Mouse (Mus musculus): Measurements from ENCODE around the gene 0610030E20Rik. TPM values are rescaled to one million over a fixed set of nuclear protein-coding genes. Genes with fewer than 3 reads are reported as not detected.

Gene 0610030E20Rik
- 42.2 and 42.3 TPM in 2 replicates for polyA plus RNA-seq (2012; rRNA removed)

GRCm38 (mm10) chr6:72347166-72347941, at the start of gene 0610030E20Rik:
0610030E20Rik (plus strand) TSS chr6:72347317.
- H3K36me3 ChIP-seq (ENCODE audit: control insufficient read depth, insufficient read depth, low read length): peaks cover 18% of the 10 kb centered on the region
- under 1% methylated on average over 72 of the region's 72 CpGs for WGBS
- H3K4me1 ChIP-seq (replicated peaks; ENCODE audit: control insufficient read depth, insufficient read depth, low read length): peaks cover 4% of the 10 kb centered on the region
- H3K4me3 ChIP-seq (ENCODE audit: control insufficient read depth, insufficient read depth, low read length): peak within 1 kb of the TSS; percentile 100
- no peaks in the 10 kb centered on the region for H3K27me3 ChIP-seq (ENCODE audit: control insufficient read depth, insufficient read depth, low read length)
- peak; percentile 9; the same call in 1 of the 2 replicates for TF ChIP-seq POLR2A (IDR thresholded peaks at IDR 0.05; ENCODE audit: control insufficient read depth, extremely low read depth, insufficient read depth, low read length, poor library complexity)
- peak; percentile 51; the same call in 1 of the 2 replicates for TF ChIP-seq CTCF (IDR thresholded peaks at IDR 0.05; ENCODE audit: borderline replicate concordance, control insufficient read depth, extremely low read depth, insufficient read depth, low read length, poor library complexity)
- peak within 1 kb of the TSS; percentile 78 for H3K27ac ChIP-seq (ENCODE audit: control insufficient read depth, insufficient read depth, low read length)
- peak; percentile 84 for DNase-seq

DNA sequence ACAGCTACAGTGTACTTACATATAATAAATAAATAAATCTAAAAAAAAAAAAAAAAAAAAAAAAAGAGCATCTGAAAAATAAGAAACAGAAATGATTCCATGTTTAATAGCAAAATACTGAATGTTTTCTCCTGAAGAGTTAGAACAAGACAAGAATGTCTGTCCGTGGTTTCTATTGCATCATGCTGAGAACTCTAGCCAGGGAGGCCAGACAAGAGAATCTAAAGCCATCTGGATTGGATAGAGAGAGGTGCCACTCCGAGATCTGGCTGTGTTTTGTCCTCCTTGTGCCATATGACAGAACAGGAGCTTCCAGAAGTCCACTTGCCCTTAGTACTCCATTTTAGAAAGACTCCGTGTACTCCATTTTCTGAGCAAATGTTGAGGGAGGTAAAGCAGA, 49.3 kb upstream of the 0610030E20Rik start:
- no peak for DNase-seq
- Histone ChIP-seq H3K27ac (ENCODE audit: control insufficient read depth, insufficient read depth, low read length) (no peak overlapping the region), H3K4me3 (ENCODE audit: control insufficient read depth, insufficient read depth, low read length) (no peak overlapping the region), H3K36me3 (ENCODE audit: control insufficient read depth, insufficient read depth, low read length) (no peaks in the 10 kb centered on the region), H3K4me1 (replicated peaks; ENCODE audit: control insufficient read depth, insufficient read depth, low read length) (no peaks in the 10 kb centered on the region), H3K27me3 (ENCODE audit: control insufficient read depth, insufficient read depth, low read length) (no peaks in the 10 kb centered on the region)
- TF ChIP-seq CTCF (IDR thresholded peaks at IDR 0.05; ENCODE audit: borderline replicate concordance, control insufficient read depth, extremely low read depth, insufficient read depth, low read length, poor library complexity) (no peak), POLR2A (IDR thresholded peaks at IDR 0.05; ENCODE audit: control insufficient read depth, extremely low read depth, insufficient read depth, low read length, poor library complexity) (no peak)
- WGBS: 91% methylated on average over 3 of the region's 3 CpGs

GRCm38 (mm10) chr6:72302349-72302925, 44.7 kb upstream of the 0610030E20Rik start:
- H3K27me3 ChIP-seq (ENCODE audit: control insufficient read depth, insufficient read depth, low read length): no peaks in the 10 kb centered on the region
- 92% methylated on average over 11 of the region's 11 CpGs for WGBS
- H3K4me3 ChIP-seq (ENCODE audit: control insufficient read depth, insufficient read depth, low read length): no peak overlapping the region
- no peak overlapping the region for H3K27ac ChIP-seq (ENCODE audit: control insufficient read depth, insufficient read depth, low read length)
- 0 out of 2 replicates have a peak, but pooled peaks cover 6% of the 10 kb centered on the region for H3K4me1 ChIP-seq (replicated peaks; ENCODE audit: control insufficient read depth, insufficient read depth, low read length)
- H3K36me3 ChIP-seq (ENCODE audit: control insufficient read depth, insufficient read depth, low read length): no peaks in the 10 kb centered on the region
- TF ChIP-seq POLR2A (IDR thresholded peaks at IDR 0.05; ENCODE audit: control insufficient read depth, extremely low read depth, insufficient read depth, low read length, poor library complexity): no peak
- no peak for TF ChIP-seq CTCF (IDR thresholded peaks at IDR 0.05; ENCODE audit: borderline replicate concordance, control insufficient read depth, extremely low read depth, insufficient read depth, low read length, poor library complexity)
- DNase-seq: no peak

DNA sequence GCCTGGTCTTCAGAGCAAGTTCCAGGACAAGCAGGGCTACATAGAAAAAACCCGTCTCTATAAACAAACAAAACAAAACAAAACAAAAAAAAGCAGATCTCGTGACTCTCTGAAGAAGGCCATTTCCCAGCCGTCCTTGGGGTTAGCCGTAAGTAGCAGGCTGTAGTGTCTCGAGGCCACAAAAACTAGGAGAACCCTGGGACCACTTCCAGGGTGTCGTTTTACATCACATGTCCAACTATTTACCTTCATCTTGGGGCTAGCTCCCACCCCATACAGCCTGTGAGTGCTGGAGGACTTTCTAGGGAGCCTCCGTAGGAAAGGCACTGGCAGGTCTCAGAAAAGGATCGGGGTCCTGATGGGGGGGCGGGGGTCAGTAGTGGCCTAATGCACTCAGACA, 43.6 kb upstream of the 0610030E20Rik start:
- H3K36me3 ChIP-seq (ENCODE audit: control insufficient read depth, insufficient read depth, low read length): no peaks in the 10 kb centered on the region
- no peaks in the 10 kb centered on the region for H3K27me3 ChIP-seq (ENCODE audit: control insufficient read depth, insufficient read depth, low read length)
- 94% methylated on average over 9 of the region's 9 CpGs for WGBS
- 0 out of 2 replicates have a peak, but pooled peaks cover 6% of the 10 kb centered on the region for H3K4me1 ChIP-seq (replicated peaks; ENCODE audit: control insufficient read depth, insufficient read depth, low read length)
- no peak for DNase-seq
- no peak overlapping the region for H3K4me3 ChIP-seq (ENCODE audit: control insufficient read depth, insufficient read depth, low read length)
- H3K27ac ChIP-seq (ENCODE audit: control insufficient read depth, insufficient read depth, low read length): no peak overlapping the region
- TF ChIP-seq CTCF (IDR thresholded peaks at IDR 0.05; ENCODE audit: borderline replicate concordance, control insufficient read depth, extremely low read depth, insufficient read depth, low read length, poor library complexity) (no peak), POLR2A (IDR thresholded peaks at IDR 0.05; ENCODE audit: control insufficient read depth, extremely low read depth, insufficient read depth, low read length, poor library complexity) (no peak)

DNA sequence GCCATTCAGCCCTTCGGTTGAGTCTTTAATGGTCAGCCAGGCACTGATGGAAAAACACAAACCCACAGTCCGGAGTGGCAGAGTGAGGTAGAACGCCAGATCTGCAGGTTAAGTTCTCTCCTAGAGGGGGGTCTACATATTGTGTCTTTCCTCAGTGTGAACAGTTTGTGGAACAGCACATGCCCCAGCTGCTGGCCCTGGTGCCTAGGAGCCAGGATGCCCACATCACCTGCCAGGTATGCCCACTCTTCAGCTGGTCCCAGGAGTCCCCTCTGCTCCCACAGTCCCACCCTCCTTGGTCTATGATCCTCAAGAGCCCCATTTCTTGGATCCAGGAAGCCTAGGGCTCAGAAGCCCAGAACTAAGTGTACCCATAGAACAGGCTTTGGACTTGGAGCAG, 34.9 kb upstream of the 0610030E20Rik start:
- DNase-seq: no peak
- peaks cover 2% of the 10 kb centered on the region; the same call in 1 of the 2 replicates for H3K36me3 ChIP-seq (ENCODE audit: control insufficient read depth, insufficient read depth, low read length)
- H3K27me3 ChIP-seq (ENCODE audit: control insufficient read depth, insufficient read depth, low read length): no peaks in the 10 kb centered on the region
- 95% methylated on average over 3 of the region's 3 CpGs for WGBS
- no peak for TF ChIP-seq CTCF (IDR thresholded peaks at IDR 0.05; ENCODE audit: borderline replicate concordance, control insufficient read depth, extremely low read depth, insufficient read depth, low read length, poor library complexity)
- no peak for TF ChIP-seq POLR2A (IDR thresholded peaks at IDR 0.05; ENCODE audit: control insufficient read depth, extremely low read depth, insufficient read depth, low read length, poor library complexity)
- H3K4me1 ChIP-seq (replicated peaks; ENCODE audit: control insufficient read depth, insufficient read depth, low read length): no peaks in the 10 kb centered on the region
- no peak overlapping the region for H3K27ac ChIP-seq (ENCODE audit: control insufficient read depth, insufficient read depth, low read length)
- no peak overlapping the region for H3K4me3 ChIP-seq (ENCODE audit: control insufficient read depth, insufficient read depth, low read length)

DNA sequence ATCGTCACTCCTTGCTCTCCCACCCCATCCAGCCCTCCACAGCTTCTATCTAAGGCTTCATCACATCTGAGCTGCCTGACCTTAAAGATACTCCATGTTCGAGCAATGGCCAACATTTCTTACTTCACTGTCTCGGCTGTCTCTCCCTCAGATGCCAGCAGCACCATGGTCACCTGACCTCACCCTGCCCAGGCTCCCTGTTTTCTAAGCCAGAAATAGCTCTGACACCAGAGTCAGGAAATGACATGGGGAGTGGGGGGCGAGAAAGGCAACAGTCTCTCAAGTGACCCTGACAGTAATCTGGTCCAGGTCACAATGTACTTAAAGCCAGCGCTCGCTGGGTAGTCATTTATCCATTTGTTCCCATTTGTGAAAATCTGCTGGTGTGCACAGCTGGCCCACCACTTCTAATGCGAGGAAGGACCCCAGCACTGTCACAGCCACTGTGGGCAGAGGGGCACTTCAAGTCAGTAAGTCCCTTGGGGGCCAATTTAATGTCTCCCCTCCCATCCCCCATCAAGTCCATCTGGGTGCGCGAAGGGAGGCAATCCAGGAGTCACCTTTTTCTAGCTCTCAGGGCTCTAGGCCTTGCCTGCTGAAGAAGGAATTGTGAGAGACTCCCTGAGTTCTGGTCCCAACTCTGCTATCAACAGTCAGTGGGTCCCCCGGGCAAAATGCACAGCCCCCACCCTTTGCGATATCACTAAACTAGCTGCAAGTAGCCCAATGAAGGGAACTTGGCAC, 33.8 kb upstream of the 0610030E20Rik start:
- no peak for DNase-seq
- TF ChIP-seq CTCF (IDR thresholded peaks at IDR 0.05; ENCODE audit: borderline replicate concordance, control insufficient read depth, extremely low read depth, insufficient read depth, low read length, poor library complexity) (no peak), POLR2A (IDR thresholded peaks at IDR 0.05; ENCODE audit: control insufficient read depth, extremely low read depth, insufficient read depth, low read length, poor library complexity) (no peak)
- 89% methylated on average over 11 of the region's 11 CpGs for WGBS
- Histone ChIP-seq H3K4me1 (replicated peaks; ENCODE audit: control insufficient read depth, insufficient read depth, low read length) (no peaks in the 10 kb centered on the region), H3K36me3 (ENCODE audit: control insufficient read depth, insufficient read depth, low read length) (peaks cover 13% of the 10 kb centered on the region), H3K4me3 (ENCODE audit: control insufficient read depth, insufficient read depth, low read length) (no peak overlapping the region), H3K27ac (ENCODE audit: control insufficient read depth, insufficient read depth, low read length) (no peak overlapping the region), H3K27me3 (ENCODE audit: control insufficient read depth, insufficient read depth, low read length) (no peaks in the 10 kb centered on the region)
